Mouse (Mus musculus) urinary bladder, adult 2 months (tissue): ENCODE results near the gene Sox21. TPM values are rescaled to one million over a fixed set of nuclear protein-coding genes. Genes with fewer than 3 reads are reported as not detected.
A peak's percentile ranks its signal among the peaks of the same experiment; 100 is the strongest.

Source experiments
- DNase-seq: peaks from one replicate; pipeline ENCODE4 v3.0.0; 2022; ENCODE audit warnings: low spot score
- polyA plus RNA-seq: library from polyadenylated mRNA; depleted of rRNA; stranded (reverse); fragments of >200 nt; gene quantifications from 2 replicates; pipeline ENCODE4 v1.2.3, GENCODE M21; 2012; rRNA removed

Gene Sox21
- polyA plus RNA-seq: 0.06 and 0.07 TPM in 2 replicates

DNA sequence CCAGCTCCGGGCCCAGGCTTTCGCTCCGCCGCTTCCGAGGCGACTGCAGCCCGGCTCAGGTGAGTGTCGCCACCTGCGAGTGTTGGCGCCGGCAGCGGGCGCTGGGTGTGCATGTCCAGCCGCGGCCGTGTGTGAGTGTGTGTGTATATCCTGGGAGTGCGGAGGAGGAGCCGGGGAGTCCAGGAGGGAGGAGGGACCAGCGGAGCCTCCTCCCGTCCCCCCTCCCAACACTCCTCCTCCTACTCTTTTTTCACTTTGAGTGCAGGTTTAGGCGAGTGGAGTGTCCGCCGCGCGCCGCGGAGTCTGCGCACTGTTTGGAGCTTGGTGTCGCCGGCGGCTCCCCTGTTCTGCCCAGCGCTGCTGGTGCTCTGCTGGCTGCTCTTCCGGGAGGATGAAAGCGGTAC lies at the start of gene Sox21:
Gene Sox21, minus strand, starts transcription at position 145 of the 404 bp plus-strand sequence.
- no peak for DNase-seq

- DNase-seq: no peak
Measured at GRCm38 (mm10) chr14:118286096-118286495, 49.3 kb upstream of the Sox21 start.

DNA sequence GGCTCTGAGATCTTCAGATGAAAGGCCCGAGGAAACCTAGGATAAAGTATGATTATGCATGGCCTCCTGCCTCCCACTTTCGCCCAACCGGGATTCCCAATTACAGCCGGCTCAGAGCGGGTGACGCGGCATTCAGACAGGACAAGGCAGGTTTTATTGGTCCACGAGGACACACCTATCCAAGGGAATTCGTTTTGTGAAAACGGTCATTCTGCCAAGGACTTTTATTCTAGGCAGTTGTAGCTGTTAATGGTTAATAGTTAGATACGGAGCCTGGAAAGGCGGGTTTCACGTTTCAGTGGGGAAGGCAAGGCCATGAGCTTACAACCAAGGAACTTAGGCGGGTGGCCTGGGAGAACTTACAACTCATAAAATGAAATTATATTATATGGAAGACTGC lies 46.1 kb upstream of the Sox21 start:
- no peak for DNase-seq

GRCm38 (mm10) chr14:118282272-118282671 lies 45.4 kb upstream of the Sox21 start:
- DNase-seq: no peak

GRCm38 (mm10) chr14:118277704-118278498 lies 41.1 kb upstream of the Sox21 start:
- no peak for DNase-seq

- DNase-seq: no peak
Measured at GRCm38 (mm10) chr14:118272594-118273555, 36.0 kb upstream of the Sox21 start.

DNA sequence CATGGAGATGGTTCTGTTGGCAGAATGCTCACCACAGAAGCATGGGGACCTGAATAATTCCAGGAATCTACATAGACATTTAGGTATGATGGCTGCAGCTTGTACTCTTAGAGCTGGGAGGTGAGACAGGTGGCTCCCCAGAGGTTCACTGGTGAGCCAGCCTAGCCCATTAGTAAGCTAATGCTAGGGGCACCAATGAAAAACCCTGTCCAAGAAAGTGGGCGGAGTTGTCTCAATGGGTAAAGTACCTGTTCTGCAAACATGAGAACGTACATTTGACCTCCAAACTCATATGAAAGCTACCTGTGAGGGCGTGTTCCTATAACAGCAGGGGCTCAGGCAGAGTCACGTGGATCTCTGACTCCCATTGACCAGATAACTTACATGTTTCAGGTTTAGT lies 32.0 kb upstream of the Sox21 start:
- DNase-seq: no peak

DNA sequence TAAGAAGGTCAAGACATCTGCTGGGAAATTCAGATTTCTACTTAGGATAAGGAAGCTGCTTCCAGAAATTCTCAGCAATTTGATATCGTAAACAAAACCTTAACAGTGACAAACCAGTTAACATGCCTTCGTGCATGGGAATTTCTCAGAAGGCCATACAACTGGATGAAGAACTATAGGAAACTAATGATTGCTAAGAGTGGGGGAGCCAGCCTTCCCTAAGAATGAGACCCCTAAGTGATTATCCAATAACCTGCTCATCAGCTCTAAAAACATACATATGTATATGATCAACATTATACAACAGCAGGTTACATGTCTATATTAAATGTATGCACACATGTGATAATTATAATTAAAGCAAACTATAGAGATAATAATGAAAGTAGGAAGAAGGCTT lies 29.8 kb upstream of the Sox21 start, which contains the start of gene Gm9376:
Gene Gm9376, plus strand, starts transcription at position 301 of the 400 bp plus-strand sequence.
- no peak for DNase-seq

GRCm38 (mm10) chr14:118253381-118253780 lies 16.6 kb upstream of the Sox21 start:
- DNase-seq: no peak

DNA sequence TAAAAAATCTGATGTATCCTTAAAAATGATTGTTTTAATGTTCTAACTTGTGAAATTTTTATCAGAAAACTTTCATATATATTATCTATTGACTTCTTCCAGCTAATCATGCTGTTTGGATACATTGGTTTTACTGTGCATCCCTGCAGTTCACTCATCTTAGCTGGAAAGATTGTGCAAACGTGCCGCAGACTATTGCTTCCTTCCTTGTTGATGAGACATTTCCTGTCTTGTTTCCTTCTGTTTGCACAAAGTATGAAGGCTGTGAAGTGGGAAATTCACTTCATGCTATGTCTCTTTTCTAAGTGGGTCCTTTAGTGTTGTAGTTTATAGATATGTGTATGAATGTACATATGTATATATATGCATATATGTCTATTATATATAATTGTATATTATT lies 4.6 kb upstream of the Sox21 start:
- DNase-seq: no peak

- DNase-seq: no peak
Measured at GRCm38 (mm10) chr14:118239351-118239750, 2.5 kb upstream of the Sox21 start.

DNA sequence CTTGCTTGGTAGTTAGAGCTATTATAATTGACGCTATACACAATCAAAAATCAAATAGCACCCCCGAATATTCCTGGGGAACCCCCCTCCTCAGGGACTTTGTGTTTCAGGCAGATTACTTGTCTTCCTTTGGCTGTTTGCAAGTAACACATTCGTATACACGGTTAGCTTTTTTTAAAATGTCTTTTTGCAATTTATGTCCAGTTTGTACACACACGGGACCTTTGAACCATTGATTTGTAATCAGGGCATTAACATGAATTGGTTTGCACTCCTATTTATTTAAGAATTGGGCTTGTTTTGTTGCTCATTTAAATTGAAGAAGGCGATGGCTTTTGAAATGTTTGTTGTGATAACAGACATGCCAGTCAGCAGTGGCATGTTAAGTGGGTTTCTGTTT lies 956 bp upstream of the Sox21 start:
- no peak for DNase-seq

DNA sequence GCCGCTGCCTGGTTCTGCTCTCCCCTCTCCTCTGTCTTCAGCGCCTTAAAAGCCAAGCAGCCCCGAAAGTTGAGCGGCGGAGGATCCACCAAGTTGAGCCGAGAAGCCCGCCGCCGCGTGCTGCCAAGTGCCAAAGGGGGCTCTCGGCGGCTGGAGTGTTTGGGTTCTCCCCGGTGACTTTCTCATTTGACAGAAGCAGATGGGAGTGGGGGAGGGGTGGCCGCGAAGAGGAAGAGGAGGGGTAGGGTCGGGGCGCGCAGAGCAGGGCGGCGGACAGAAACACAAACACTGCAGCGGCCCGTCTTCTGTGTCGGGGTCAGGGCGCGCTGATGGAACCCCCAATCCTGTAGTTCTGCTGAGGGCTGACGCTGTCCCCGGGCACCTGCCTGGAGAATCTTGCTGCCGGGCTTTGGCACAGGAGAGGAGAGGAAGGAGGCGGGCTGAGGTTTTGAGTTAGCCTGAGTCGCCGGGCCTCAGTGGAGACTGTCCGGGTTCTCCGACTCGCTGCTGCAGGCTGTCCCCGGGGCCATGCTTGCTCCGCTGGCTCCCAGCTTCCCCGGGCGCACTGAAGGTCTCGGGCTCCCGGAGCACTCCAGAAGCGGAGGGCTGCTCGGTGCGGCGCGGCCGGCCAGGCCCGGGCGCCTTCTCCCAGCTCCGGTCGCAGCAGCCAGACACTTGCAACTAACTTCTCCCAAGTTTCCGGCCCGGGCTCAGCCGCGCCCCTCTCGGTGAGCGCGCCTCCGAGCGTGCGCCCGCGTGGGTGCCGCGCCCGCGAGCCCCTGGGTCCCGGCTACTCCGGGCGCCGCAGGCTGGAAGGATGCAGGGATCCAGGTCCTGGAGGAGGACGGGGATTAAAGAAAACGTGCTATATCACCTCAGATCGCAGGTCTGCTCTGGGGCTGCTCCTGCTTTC lies 601 bp downstream of the Sox21 start:
- DNase-seq: peak; percentile 54

GRCm38 (mm10) chr14:118235361-118235972 lies 1.4 kb downstream of the Sox21 start:
- peak; percentile 29 for DNase-seq

DNA sequence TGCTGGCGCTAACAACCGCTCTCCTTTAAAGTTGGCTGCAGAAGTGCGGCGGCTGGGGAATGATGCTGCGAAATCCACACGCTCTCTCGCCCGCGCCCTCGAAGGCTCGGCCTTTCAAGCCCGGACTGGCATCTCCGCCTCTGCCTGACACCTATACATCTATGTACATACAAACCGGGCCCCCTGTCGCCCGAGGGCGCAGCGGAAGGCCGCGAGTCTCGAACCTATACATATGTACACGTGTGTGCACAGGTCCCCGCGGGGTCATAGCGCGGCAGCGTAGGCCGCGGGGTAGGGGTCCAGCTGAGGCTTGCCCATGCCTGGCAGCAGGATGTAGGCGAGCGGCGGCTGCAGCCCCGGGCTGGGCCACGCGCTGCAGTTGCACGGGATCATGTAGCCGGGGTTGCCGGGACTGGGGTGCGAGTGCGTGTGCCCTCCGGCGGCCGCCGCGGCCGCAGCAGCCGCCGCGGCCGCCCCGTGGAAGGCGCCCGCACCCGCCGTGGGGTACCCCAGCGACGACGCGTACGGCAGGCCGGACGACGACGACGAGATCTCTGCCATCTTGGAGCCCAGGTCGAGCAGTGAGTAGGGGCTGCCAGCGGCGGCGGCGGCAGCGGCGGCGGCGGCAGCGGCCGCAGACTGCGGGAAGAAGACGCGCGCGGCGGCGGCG lies 2.2 kb downstream of the Sox21 start:
- peak; percentile 23 for DNase-seq

DNA sequence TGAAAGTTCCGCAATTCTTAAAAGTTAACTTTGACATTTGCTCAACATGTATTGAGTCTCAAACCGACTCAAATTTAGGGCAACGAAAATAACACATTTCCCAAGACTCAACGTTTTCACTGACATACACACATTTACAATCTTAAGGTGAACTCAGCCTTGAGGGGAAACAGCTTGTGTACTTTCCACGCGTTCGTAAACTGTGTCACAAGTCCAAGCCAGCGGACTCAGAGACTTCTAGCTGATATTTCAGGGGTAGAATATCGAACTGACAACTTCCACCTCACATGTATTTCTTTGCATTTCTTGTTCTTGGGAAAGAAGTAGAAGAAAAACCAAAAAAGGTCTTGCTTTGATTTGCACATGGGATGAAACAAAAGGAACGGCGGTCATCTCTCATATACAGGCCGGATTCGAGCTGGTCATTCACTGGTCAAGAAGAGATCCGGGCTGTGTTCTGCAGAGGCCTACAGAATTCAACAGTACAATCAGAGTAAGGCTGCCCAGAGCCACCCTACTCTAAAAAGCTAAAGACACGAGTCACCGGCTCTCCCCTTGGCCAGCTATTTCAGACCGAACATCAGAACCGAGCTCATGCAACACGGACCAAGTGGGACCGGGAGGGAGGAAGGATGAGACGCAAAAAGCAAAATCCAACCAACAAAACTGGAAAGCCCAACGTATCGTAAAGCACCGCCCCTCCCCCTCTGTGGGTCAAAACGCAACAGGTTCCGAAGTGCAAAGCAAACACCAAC lies 2.9 kb downstream of the Sox21 start:
- no peak for DNase-seq

DNA sequence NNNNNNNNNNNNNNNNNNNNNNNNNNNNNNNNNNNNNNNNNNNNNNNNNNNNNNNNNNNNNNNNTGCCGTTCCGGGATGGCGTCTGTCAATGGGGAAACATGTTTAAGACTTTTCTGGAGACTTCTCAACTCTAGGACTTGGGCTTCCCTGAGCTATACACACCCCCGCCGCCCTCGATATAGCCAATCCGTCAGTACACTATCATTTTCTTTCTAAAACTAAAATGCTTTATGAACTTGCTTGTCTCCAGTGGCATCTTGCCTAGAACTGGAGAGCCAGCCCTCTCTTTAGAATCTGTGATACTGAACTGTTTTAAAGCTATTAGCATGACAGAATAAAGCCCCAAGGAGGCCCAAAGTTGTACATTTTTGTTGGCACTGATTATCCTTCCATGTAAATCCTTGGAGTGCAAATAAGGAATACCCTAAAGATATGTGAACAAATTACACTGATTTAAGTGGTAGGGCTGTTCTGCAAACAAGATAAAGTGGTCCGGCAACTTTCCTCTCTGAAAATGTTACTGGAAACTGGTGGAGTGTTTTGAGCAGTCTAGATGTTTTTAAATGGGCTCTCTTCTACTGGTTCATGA lies 4.4 kb downstream of the Sox21 start:
- no peak for DNase-seq

DNA sequence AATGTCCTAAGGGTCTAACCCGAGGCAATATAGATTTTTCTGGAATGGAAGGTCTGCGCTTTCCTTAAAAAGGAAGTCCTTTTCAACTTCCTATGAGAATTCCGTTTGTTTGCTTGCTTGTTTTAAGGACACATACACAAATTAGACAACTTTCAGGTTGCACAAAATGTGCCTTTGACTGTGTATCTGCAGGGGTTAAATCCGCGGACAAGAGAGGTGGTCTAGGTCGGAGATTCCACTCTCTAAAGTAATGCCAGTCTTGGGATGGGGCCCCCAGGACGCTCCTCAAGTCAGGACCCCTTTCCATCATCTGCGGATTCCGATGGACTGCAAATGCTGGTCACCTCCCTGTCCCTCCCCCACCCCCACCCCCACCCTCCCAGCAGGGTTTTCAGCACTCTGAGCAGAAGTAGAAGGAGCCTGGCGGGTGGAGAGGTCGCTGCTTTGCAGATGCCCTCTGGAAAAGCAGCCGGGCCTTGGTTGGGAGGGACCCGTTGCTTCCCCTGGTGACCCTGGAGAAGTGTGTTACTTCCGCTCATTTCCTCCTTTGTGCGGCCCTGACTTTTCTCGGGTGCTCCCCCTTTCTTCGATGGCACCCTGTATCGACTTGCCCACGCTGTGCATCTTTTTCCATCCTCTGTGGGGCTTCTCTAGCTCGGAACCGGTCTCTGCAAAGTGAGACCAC lies 10.2 kb downstream of the Sox21 start:
- no peak for DNase-seq

DNA sequence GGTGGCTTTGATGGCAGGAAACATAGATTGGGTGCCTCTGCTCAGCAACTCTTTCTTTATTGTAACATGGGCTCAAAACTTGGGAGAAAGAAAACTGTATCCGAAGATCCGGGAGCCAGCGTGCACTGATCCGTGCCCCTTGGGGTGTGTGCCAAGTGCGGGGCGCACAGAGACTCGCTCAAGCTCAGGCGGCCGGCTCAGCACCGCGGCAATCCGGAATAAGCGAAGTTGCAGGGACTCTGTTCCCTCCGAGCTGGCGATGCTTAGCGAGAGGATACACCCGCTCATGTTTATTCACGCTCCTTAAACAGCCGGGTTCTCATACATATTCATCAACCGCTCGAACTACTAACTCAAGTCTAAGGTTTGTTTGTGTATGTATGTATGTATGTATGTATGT lies 10.9 kb downstream of the Sox21 start:
- no peak for DNase-seq
